Mouse (Mus musculus) intestine, embryonic 14.5 days (tissue): ENCODE data around the gene Gemin2. TPM values are rescaled to one million over a fixed set of nuclear protein-coding genes. Genes with fewer than 3 reads are reported as not detected.

Experiments used
- ATAC-seq: fragments of 200-750 bp; cut with Nextera tagmentation; replicated peaks from 2 replicates; pipeline ENCODE4 v1.8.0; 2017; ENCODE audit warnings: low read depth, moderate number of reproducible peaks, moderate TSS enrichment, moderate library complexity; ENCODE audit not compliant: low FRiP score, low TSS enrichment
- DNase-seq: peaks from one replicate; pipeline ENCODE4 v3.0.0-alpha.2; 2018; ENCODE audit warnings: low spot score
- H3K27ac ChIP-seq: fragments of 300-500 bp; sonication (generic); 2 replicates; pipeline ENCODE4 v1.5.1; 2014; ENCODE audit warnings: low read depth, mild to moderate bottlenecking, control low read depth
- H3K27me3 ChIP-seq: fragments of 300-500 bp; sonication (generic); replicated peaks from 2 replicates; pipeline ENCODE4 v1.6.1; 2014; ENCODE audit warnings: low read length, control low read depth; ENCODE audit not compliant: control insufficient read depth, insufficient read depth
- H3K36me3 ChIP-seq: fragments of 300-500 bp; sonication (generic); 2 replicates; pipeline ENCODE4 v1.6.1; 2014; ENCODE audit warnings: low read length, control low read depth; ENCODE audit not compliant: control insufficient read depth, insufficient read depth
- H3K4me1 ChIP-seq: fragments of 300-500 bp; sonication (generic); replicated peaks from 2 replicates; pipeline ENCODE4 v1.6.1; 2014; ENCODE audit warnings: low read length, control low read depth, mixed read lengths; ENCODE audit not compliant: control insufficient read depth, insufficient read depth
- H3K4me2 ChIP-seq: fragments of 300-500 bp; sonication (generic); 2 replicates; pipeline ENCODE4 v1.6.1; 2014; ENCODE audit warnings: low read length
- H3K4me3 ChIP-seq: fragments of 300-500 bp; sonication (generic); 2 replicates; pipeline ENCODE4 v1.5.1; 2014; ENCODE audit warnings: low read depth, low read length, control low read depth, mixed read lengths
- H3K9ac ChIP-seq: fragments of 300-500 bp; sonication (generic); 2 replicates; pipeline ENCODE4 v1.6.1; 2014; ENCODE audit warnings: mild to moderate bottlenecking, low read length
- H3K9me3 ChIP-seq: fragments of 300-500 bp; sonication (generic); 2 replicates; pipeline ENCODE4 v1.6.1; 2016; ENCODE audit warnings: low read length, control low read depth; ENCODE audit not compliant: control insufficient read depth
- WGBS: fragments of 180-500 bp; shearing (Covaris S2); extraction: QIAGEN DNeasy Blood & Tissue Kit; methylation state at CpG from one replicate; pipeline ENCODE4 v1.1.7; 2014; 5-methylcytosine and 5-hydroxymethylcytosine counted together
- polyA plus RNA-seq: library from polyadenylated mRNA; unstranded; fragments of >200 nt; fragmentation: Nextera tagmentation; extraction: Ambion mirVana; gene quantifications from 2 replicates; pipeline ENCODE4 v1.2.1, GENCODE M21; 2014

The Gemin2 gene
- polyA plus RNA-seq, 1 experiment from 2014 or later = 18.7 TPM

- peak overlapping the region; percentile 94 for H3K4me2 ChIP-seq
- H3K4me3 ChIP-seq = peak overlapping the region; percentile 73
- peaks cover 27% of the 10 kb centered on the region for H3K4me1 ChIP-seq
- 1% methylated on average over 7 of the region's 7 CpGs for WGBS
- DNase-seq = peak; percentile 59
- H3K27me3 ChIP-seq = no peaks in the 10 kb centered on the region
- peak overlapping the region; percentile 87 for H3K27ac ChIP-seq
- no peak for ATAC-seq
- H3K36me3 ChIP-seq = peaks cover 5% of the 10 kb centered on the region; the same call in 1 of the 2 replicates
- H3K9me3 ChIP-seq = no peaks in the 10 kb centered on the region
- peak overlapping the region; percentile 72 for H3K9ac ChIP-seq
Measured at GRCm38 (mm10) chr12:59012710-59013091, 492 bp upstream of the Gemin2 start.

DNA sequence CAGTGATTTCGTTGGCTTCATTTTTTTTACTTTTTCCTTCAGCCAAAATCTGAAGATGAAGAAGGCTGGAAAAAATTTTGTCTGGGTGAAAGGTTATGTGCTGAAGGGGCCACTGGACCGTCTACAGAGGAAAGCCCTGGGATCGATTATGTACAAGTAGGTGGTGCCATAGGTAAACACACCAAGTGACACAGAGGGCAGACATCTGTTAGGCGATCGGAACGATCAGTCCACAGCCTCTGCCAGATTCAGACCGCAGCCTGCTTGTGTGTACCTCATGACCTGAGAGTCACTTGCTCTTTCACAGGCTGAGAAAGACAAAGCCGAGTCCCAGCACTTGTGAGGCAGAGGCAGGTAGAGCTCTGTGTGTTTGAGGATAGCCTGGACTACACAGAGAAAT, 4.8 kb downstream of the Gemin2 start:
- Histone ChIP-seq H3K4me3 (no peak overlapping the region), H3K36me3 (peaks cover 50% of the 10 kb centered on the region)
- 87% methylated on average over 8 of the region's 8 CpGs for WGBS

GRCm38 (mm10) chr12:59019891-59020290, 6.7 kb downstream of the Gemin2 start:
- H3K36me3 ChIP-seq = peaks cover 62% of the 10 kb centered on the region

More for the DNA sequence above, 4.8 kb downstream of the Gemin2 start:
- no peak for ATAC-seq
- no peak for DNase-seq
- Histone ChIP-seq H3K9me3 (no peaks in the 10 kb centered on the region), H3K27ac (no peak overlapping the region), H3K4me2 (no peak overlapping the region), H3K27me3 (no peaks in the 10 kb centered on the region), H3K9ac (no peak overlapping the region), H3K4me1 (peaks cover 6% of the 10 kb centered on the region; the same call in 1 of the 2 replicates)

DNA sequence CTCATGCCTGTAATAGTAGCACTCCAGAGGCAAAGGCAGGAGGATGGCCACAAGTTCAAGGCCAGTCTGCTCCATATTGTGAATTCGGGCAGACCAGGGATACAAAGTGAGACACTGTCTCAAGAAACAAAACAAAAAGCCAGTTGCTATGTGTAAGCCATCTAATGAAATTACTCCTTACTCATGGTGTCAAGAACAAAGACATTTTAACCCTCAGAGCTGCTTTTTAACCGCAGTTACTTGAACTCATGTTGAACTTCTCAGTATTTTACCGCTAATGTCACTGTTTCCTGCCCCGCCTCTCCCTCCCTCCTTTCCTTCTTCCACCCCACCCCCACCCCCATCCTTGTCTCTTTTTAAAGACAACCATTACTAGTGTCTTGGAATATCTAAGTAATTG, 8.1 kb downstream of the Gemin2 start:
- no peak for ATAC-seq
- no peaks in the 10 kb centered on the region for H3K27me3 ChIP-seq

More at GRCm38 (mm10) chr12:59019891-59020290, 6.7 kb downstream of the Gemin2 start:
- H3K4me2 ChIP-seq = no peak overlapping the region
- H3K9me3 ChIP-seq = no peaks in the 10 kb centered on the region
- no peak overlapping the region for H3K9ac ChIP-seq
- H3K27ac ChIP-seq = no peak overlapping the region
- H3K27me3 ChIP-seq = no peaks in the 10 kb centered on the region
- no peak for ATAC-seq
- H3K4me3 ChIP-seq = no peak overlapping the region
- DNase-seq = no peak
- WGBS = 86% methylated on average over 2 of the region's 2 CpGs
- H3K4me1 ChIP-seq = no peaks in the 10 kb centered on the region

GRCm38 (mm10) chr12:59032101-59032500, 18.9 kb downstream of the Gemin2 start:
- H3K4me1 ChIP-seq = no peaks in the 10 kb centered on the region
- H3K4me3 ChIP-seq = no peak overlapping the region
- no peaks in the 10 kb centered on the region for H3K27me3 ChIP-seq
- DNase-seq = no peak
- 66% methylated on average over 5 of the region's 5 CpGs for WGBS
- no peak for ATAC-seq
- H3K9me3 ChIP-seq = no peaks in the 10 kb centered on the region
- peaks cover 15% of the 10 kb centered on the region for H3K36me3 ChIP-seq
- H3K27ac ChIP-seq = no peak overlapping the region
- H3K4me2 ChIP-seq = no peak overlapping the region
- H3K9ac ChIP-seq = no peak overlapping the region

More for the DNA sequence above, 8.1 kb downstream of the Gemin2 start:
- H3K36me3 ChIP-seq = peaks cover 76% of the 10 kb centered on the region
- H3K4me3 ChIP-seq = no peak overlapping the region
- no peaks in the 10 kb centered on the region for H3K9me3 ChIP-seq
- no peak overlapping the region for H3K9ac ChIP-seq
- H3K27ac ChIP-seq = no peak overlapping the region
- 85% methylated on average over 4 of the region's 4 CpGs for WGBS
- no peak for DNase-seq
- H3K4me1 ChIP-seq = no peaks in the 10 kb centered on the region
- no peak overlapping the region for H3K4me2 ChIP-seq

DNA sequence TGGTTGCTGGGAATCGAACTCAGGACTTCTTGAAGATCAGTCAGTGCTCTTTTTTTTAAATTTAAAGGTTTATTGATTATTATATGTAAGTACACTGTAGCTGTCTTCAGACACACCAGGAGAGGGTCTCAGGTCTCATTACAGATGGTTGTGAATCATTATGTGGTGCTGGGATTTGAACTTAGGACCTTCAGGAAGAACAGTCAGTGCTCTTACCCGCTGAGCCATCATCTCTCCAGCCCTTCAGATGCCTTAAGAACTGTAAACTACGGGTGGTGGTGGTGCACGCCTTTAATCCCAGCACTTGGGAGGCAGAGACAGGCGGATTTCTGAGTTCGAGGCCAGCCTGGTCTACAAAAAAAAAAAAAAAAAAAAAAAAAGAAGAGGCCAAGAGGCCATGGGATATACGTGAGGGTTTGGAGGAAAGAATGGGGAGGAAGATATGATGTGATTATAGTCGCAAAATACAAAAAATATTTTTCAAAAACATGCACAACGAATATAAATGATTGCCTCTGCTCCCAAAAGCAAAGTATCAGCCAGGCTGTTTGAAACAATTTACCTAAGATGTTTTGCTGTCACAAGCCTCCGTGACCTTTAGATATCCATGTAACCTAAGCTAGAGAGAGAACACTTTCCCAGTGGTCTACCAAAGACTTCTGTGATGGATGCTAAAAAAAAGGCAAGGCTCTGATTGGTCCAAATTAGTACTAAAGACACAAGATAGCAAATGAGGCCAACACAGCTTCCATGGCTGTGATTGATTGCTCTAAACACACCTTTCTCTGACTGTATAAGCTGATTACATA, 26.2 kb downstream of the Gemin2 start:
- ATAC-seq (no peak; the same call in 1 of the 2 replicates), DNase-seq (peak; percentile 53)
- no peak overlapping the region; the same call in 1 of the 2 replicates for H3K9ac ChIP-seq
- no peaks in the 10 kb centered on the region for H3K4me1 ChIP-seq
- H3K4me3 ChIP-seq = no peak overlapping the region
- peak overlapping the region; percentile 35; the same call in 1 of the 2 replicates for H3K4me2 ChIP-seq
- H3K9me3 ChIP-seq = no peaks in the 10 kb centered on the region
- H3K27ac ChIP-seq = peak overlapping the region; percentile 80; the same call in 1 of the 2 replicates
- H3K27me3 ChIP-seq = no peaks in the 10 kb centered on the region
- peaks cover 27% of the 10 kb centered on the region for H3K36me3 ChIP-seq
- 72% methylated on average over 10 of the region's 10 CpGs for WGBS

DNA sequence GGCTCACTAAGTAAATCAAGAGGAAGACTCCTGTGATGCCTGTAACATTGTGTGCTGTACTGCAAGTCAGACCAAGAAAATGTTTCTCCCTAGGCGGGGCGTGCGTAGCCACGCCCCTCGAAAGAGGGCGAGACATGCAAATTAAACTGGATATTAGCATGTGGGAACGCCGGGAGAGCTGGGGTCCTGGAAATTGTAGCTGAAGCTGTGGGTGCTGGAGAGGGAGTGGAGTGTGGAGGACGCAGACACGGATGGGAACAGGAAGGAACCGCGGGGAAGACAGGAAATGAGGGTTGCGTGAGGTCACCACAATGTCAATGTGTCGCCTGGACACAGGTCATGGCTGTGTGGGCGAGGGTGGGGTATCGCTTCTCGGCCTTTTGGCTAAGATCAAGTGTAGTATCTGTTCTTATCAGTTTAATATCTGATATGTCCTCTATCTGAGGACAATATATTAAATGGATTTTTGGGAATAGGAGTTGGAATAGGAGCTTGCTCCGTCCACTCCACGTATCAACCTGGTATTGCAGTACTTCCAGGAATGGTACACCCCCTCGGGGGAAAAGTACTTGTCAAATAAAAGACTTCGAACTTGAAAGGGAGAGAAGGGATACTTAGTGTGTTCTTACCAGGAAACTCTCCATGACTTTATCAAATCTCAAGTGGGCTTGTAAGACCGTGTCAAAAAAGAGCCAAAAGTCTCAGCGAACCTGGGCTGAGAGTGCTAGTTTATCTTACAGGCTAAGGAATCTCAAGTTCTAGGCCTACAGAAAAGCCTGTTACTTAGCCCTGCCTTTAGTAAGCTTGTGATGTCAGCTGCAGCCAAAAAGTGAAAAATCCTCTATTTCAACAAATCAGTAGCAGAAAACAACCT, 27.0 kb downstream of the Gemin2 start:
- Histone ChIP-seq H3K4me2 (peak overlapping the region; percentile 35), H3K4me3 (no peak overlapping the region), H3K27me3 (no peaks in the 10 kb centered on the region), H3K9me3 (no peaks in the 10 kb centered on the region), H3K27ac (peak overlapping the region; percentile 80), H3K4me1 (no peaks in the 10 kb centered on the region), H3K36me3 (peaks cover 35% of the 10 kb centered on the region), H3K9ac (peak overlapping the region; percentile 32; the same call in 1 of the 2 replicates)
- DNase-seq (peak; percentile 82), ATAC-seq (peak; percentile 93)
- WGBS = 5% methylated on average over 23 of the region's 23 CpGs

- ATAC-seq (no peak; the same call in 1 of the 2 replicates), DNase-seq (no peak)
- no peaks in the 10 kb centered on the region for H3K4me1 ChIP-seq
- peaks cover 42% of the 10 kb centered on the region for H3K36me3 ChIP-seq
- H3K4me3 ChIP-seq = no peak overlapping the region
- peak overlapping the region; percentile 80; the same call in 1 of the 2 replicates for H3K27ac ChIP-seq
- H3K4me2 ChIP-seq = no peak overlapping the region
- no peaks in the 10 kb centered on the region for H3K27me3 ChIP-seq
- WGBS = 32% methylated on average over 7 of the region's 7 CpGs
- H3K9ac ChIP-seq = no peak overlapping the region
- no peaks in the 10 kb centered on the region for H3K9me3 ChIP-seq
Measured at GRCm38 (mm10) chr12:59040851-59041250, 27.7 kb downstream of the Gemin2 start.
